Mouse (Mus musculus): Measurements from ENCODE around the gene Xlr5c. TPM values are rescaled to one million over a fixed set of nuclear protein-coding genes. Genes with fewer than 3 reads are reported as not detected.
"Not testable (repeated sequence)": the region's sequence is repeated elsewhere in the genome, so short reads cannot be mapped to it uniquely, and the experiment has no call there.

Xlr5c gene
- polyA plus RNA-seq (2012; rRNA removed): not detected in 2 replicates

- DNase-seq (ENCODE audit: extremely low spot score in 1 of 2, low spot score in 1 of 2): not testable (repeated sequence)
These were observed at the start of gene Xlr5c, which contains the start of gene Xlr5a for GRCm38 (mm10) chrX:73292876-73293275. Xlr5c (minus strand) TSS chrX:73292976. Xlr5a (minus strand) TSS chrX:73292976.

GRCm38 (mm10) chrX:73342483-73342895, 49.7 kb upstream of the Xlr5c start, which contains the start of gene Zfp275:
Zfp275 (plus strand) TSS chrX:73342621.
- DNase-seq (ENCODE audit: extremely low spot score in 1 of 2, low spot score in 1 of 2): peak; percentile 14 to 69

GRCm38 (mm10) chrX:73342068-73342467, 49.3 kb upstream of the Xlr5c start:
- DNase-seq (ENCODE audit: extremely low spot score in 1 of 2, low spot score in 1 of 2): no peak

GRCm38 (mm10) chrX:73341473-73341872, 48.7 kb upstream of the Xlr5c start:
- DNase-seq (ENCODE audit: extremely low spot score in 1 of 2, low spot score in 1 of 2): no peak

- no peak for DNase-seq (ENCODE audit: extremely low spot score in 1 of 2, low spot score in 1 of 2)
These were observed 44.0 kb upstream of the Xlr5c start, which contains the start of gene Gm45015 for GRCm38 (mm10) chrX:73336740-73337139. Gm45015 (minus strand) TSS chrX:73336840.

- DNase-seq (ENCODE audit: extremely low spot score in 1 of 2, low spot score in 1 of 2): no peak
These were observed 40.8 kb upstream of the Xlr5c start for GRCm38 (mm10) chrX:73333548-73333947.

GRCm38 (mm10) chrX:73327215-73327614, 34.4 kb upstream of the Xlr5c start:
- no peak for DNase-seq (ENCODE audit: extremely low spot score in 1 of 2, low spot score in 1 of 2)

GRCm38 (mm10) chrX:73321029-73321428, 28.3 kb upstream of the Xlr5c start:
- no peak for DNase-seq (ENCODE audit: extremely low spot score in 1 of 2, low spot score in 1 of 2)

- peak in 1 of 2 experiments; percentile 65 for DNase-seq (ENCODE audit: extremely low spot score in 1 of 2, low spot score in 1 of 2)
These were observed 19.7 kb upstream of the Xlr5c start for GRCm38 (mm10) chrX:73312522-73312921.

- DNase-seq (ENCODE audit: extremely low spot score in 1 of 2, low spot score in 1 of 2): not testable (repeated sequence)
These were observed 3.0 kb upstream of the Xlr5c start for GRCm38 (mm10) chrX:73295745-73296144.

GRCm38 (mm10) chrX:73265270-73265669, 27.5 kb downstream of the Xlr5c start, which contains the start of gene Xlr3c:
Xlr3c (minus strand) TSS chrX:73265390.
- not testable (repeated sequence) for DNase-seq (ENCODE audit: extremely low spot score in 1 of 2, low spot score in 1 of 2)

GRCm38 (mm10) chrX:73262428-73262827, 30.3 kb downstream of the Xlr5c start:
- peak in 1 of 2 experiments; percentile 3 for DNase-seq (ENCODE audit: extremely low spot score in 1 of 2, low spot score in 1 of 2)

GRCm38 (mm10) chrX:73242821-73243325, 49.9 kb downstream of the Xlr5c start, which contains the start of gene Xlr4c:
Xlr4c (minus strand) TSS chrX:73243130.
- not testable (repeated sequence) for DNase-seq (ENCODE audit: extremely low spot score in 1 of 2, low spot score in 1 of 2)

Other genes with a start within 250 kb of the Xlr5c start
- gene Pnma3, start 228.2 kb downstream of the Xlr5c start, polyA plus RNA-seq (2012; rRNA removed): 14.2 and 19.4 TPM in 2 replicates
- 0.18 and 0.99 TPM in 2 replicates for gene Xlr4a, start 210.5 kb downstream of the Xlr5c start, polyA plus RNA-seq (2012; rRNA removed)
- gene Xlr3a, start 195.9 kb downstream of the Xlr5c start, polyA plus RNA-seq (2012; rRNA removed): 1.6 and 2.1 TPM in 2 replicates
- 0.32 and 0.46 TPM in 2 replicates for gene Gm14685, start 175.9 kb downstream of the Xlr5c start, polyA plus RNA-seq (2012; rRNA removed)
- not detected in 2 replicates for gene Xlr5b, start 144.2 kb downstream of the Xlr5c start, polyA plus RNA-seq (2012; rRNA removed)
- 0.32 and 0.42 TPM in 2 replicates for gene DXBay18, start 143.5 kb downstream of the Xlr5c start, polyA plus RNA-seq (2012; rRNA removed)
- not detected in 2 replicates for gene Spin2d, start 116.0 kb downstream of the Xlr5c start, polyA plus RNA-seq (2012; rRNA removed)
- gene Xlr3b, start 100.8 kb downstream of the Xlr5c start, polyA plus RNA-seq (2012; rRNA removed): 3.8 and 6.8 TPM in 2 replicates
- 0.92 and 1.8 TPM in 2 replicates for gene Xlr4b, start 78.6 kb downstream of the Xlr5c start, polyA plus RNA-seq (2012; rRNA removed)
- 14.7 and 16.6 TPM in 2 replicates for gene F8a, start 64.7 kb downstream of the Xlr5c start, polyA plus RNA-seq (2012; rRNA removed)
- 0.12 and 0.40 TPM in 2 replicates for gene Xlr4c, start 49.8 kb downstream of the Xlr5c start, polyA plus RNA-seq (2012; rRNA removed)
- gene Xlr3c, start 27.6 kb downstream of the Xlr5c start, polyA plus RNA-seq (2012; rRNA removed): 0.06 TPM in 1 of 2 replicates, not detected in the other
- gene Xlr5a, start within 50 bp of the Xlr5c start, polyA plus RNA-seq (2012; rRNA removed): 0.13 TPM in 1 of 2 replicates, not detected in the other
- gene Gm45015, start 43.9 kb upstream of the Xlr5c start, polyA plus RNA-seq (2012; rRNA removed): not detected in 2 replicates
- 16.9 and 17.5 TPM in 2 replicates for gene Zfp275, start 49.6 kb upstream of the Xlr5c start, polyA plus RNA-seq (2012; rRNA removed)
- 0.13 and 0.16 TPM in 2 replicates for gene Gm18336, start 105.8 kb upstream of the Xlr5c start, polyA plus RNA-seq (2012; rRNA removed)
- gene Zfp92, start 118.1 kb upstream of the Xlr5c start, polyA plus RNA-seq (2012; rRNA removed): 0.95 and 1.6 TPM in 2 replicates
- not detected in 2 replicates for gene Trex2, start 142.4 kb upstream of the Xlr5c start, polyA plus RNA-seq (2012; rRNA removed)
- 11.7 and 12.7 TPM in 2 replicates for gene Haus7, start 166.1 kb upstream of the Xlr5c start, polyA plus RNA-seq (2012; rRNA removed)
- 28.2 and 30.2 TPM in 2 replicates for gene Bgn, start 190.6 kb upstream of the Xlr5c start, polyA plus RNA-seq (2012; rRNA removed)
- 29.2 and 35.8 TPM in 2 replicates for gene Atp2b3, start 210.1 kb upstream of the Xlr5c start, polyA plus RNA-seq (2012; rRNA removed)

All from frontal cortex, adult 2 months (tissue).